Mouse (Mus musculus) CH12.LX (cell line): ENCODE measurements around the gene Wnt3a.

Experiments
- CTCF ChIP-seq, 2 experiments: IDR thresholded peaks in 1 of 2; conservative IDR thresholded peaks in 1 of 2; 2 replicates each; pipeline ENCODE4 v1.5.1; 2011 to 2012; ENCODE audit warnings: low read depth in 2 of 2, low read length in 2 of 2, improper control_type of control experiment in 1 of 2, inconsistent platforms in 1 of 2, mild to moderate bottlenecking in 1 of 2, moderate library complexity in 1 of 2
- MXI1 ChIP-seq: IDR thresholded peaks from 2 replicates; pipeline ENCODE4 v1.6.1; 2011; ENCODE audit warnings: mild to moderate bottlenecking, low read depth, low read length, improper control_type of control experiment
- MYC ChIP-seq: IDR thresholded peaks from 2 replicates; pipeline ENCODE4 v1.6.1; 2011; ENCODE audit warnings: low read depth, mild to moderate bottlenecking, improper control_type of control experiment, low read length

DNA sequence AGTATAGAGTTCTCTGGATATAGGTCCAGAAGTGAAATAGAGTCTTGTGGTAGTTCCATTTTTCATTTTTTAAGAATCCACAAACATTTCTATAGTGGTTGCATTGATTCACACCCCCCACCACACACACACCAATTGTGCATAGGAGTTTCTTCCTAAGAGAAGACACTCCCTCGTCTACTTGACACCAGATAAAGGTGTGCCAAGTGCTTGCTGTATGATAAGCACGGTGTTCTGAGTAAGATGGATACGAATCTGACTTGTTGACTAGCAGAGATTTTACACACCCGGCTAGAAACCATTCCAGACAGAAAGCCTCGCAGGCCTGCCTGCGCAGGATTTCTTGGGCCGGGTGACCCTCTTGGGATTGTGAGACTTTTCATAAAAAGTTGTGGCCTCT lies 30.9 kb downstream of the Wnt3a start:
- no peak for TF ChIP-seq CTCF (conservative IDR thresholded peaks at IDR 0.05 in 1 of 2, IDR thresholded peaks at IDR 0.05 in 1 of 2; ENCODE audit: low read depth in 2 of 2, low read length in 2 of 2)
- no peak for TF ChIP-seq MYC
- no peak for TF ChIP-seq MXI1
